Mouse (Mus musculus) E14TG2a.4 (cell line): ENCODE measurements around the gene Amy2a5.
"Not testable (repeated sequence)": the region's sequence is repeated elsewhere in the genome, so short reads cannot be mapped to it uniquely, and the experiment has no call there.

Source experiments
- H3K27me3 ChIP-seq: 2 replicates; pipeline ENCODE4 v1.6.1; 2014; ENCODE audit warnings: low read length, control low read depth; ENCODE audit not compliant: insufficient read depth
- H3K36me3 ChIP-seq: 2 replicates; pipeline ENCODE4 v1.6.1; 2014; ENCODE audit warnings: low read length, control low read depth; ENCODE audit not compliant: insufficient read depth
- H3K4me1 ChIP-seq: replicated peaks from 2 replicates; pipeline ENCODE4 v1.6.1; 2014; ENCODE audit warnings: low read depth, low read length, control low read depth
- H3K4me3 ChIP-seq: replicated peaks from 2 replicates; pipeline ENCODE4 v1.5.1; 2014; ENCODE audit warnings: mild to moderate bottlenecking, low read length
- H3K9me3 ChIP-seq: 2 replicates; pipeline ENCODE4 v1.6.1; 2014; ENCODE audit warnings: low read length, control low read depth
- CTCF ChIP-seq: conservative IDR thresholded peaks from 2 replicates; pipeline ENCODE4 v1.5.1; 2014; ENCODE audit warnings: low read length
- NANOG ChIP-seq: IDR thresholded peaks from 2 replicates; pipeline ENCODE4 v1.6.1; 2014; ENCODE audit warnings: borderline replicate concordance, low read length, mixed read lengths
- POU5F1 ChIP-seq: IDR thresholded peaks from 2 replicates; pipeline ENCODE4 v1.6.1; 2014; ENCODE audit warnings: low read length, borderline replicate concordance

Gene Amy2a5

GRCm38 (mm10) chr3:113258737-113259136 lies at the start of gene Amy2a5:
TSS of gene Amy2a5 (minus strand) at chr3:113258837.
- not testable (repeated sequence) for H3K4me3 ChIP-seq, H3K36me3 ChIP-seq, H3K4me1 ChIP-seq, H3K27me3 ChIP-seq, H3K9me3 ChIP-seq

- not testable (repeated sequence) for H3K27me3 ChIP-seq, H3K4me1 ChIP-seq, H3K9me3 ChIP-seq, H3K4me3 ChIP-seq, H3K36me3 ChIP-seq
Measured at GRCm38 (mm10) chr3:113291349-113291748, 32.7 kb upstream of the Amy2a5 start, which contains the start of gene Amy2a4. TSS of gene Amy2a4 (minus strand) at chr3:113291449.

DNA sequence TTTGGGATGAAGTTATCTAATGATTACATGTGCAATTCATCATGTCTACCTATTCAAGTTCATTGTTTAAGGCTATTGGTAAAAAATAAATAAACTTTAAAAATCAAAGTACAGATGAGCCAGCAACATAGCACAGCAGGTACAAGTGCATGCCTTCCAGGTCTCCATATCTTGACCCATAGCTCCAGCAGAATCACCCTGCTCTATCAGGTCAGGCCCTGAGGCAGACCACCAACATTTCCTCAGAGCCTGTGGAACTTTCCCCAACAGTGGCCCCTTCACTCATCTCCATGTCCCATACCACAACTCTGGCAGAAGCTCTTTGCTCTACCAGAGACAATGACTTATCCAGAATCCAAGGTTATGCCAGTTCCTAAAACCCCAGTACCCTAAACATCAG lies 21.6 kb upstream of the Amy2a5 start:
- not testable (repeated sequence) for H3K27me3 ChIP-seq, H3K4me3 ChIP-seq, H3K36me3 ChIP-seq, H3K4me1 ChIP-seq, H3K9me3 ChIP-seq

GRCm38 (mm10) chr3:113279586-113279985 lies 20.9 kb upstream of the Amy2a5 start:
- not testable (repeated sequence) for H3K4me1 ChIP-seq, H3K36me3 ChIP-seq, H3K4me3 ChIP-seq, H3K27me3 ChIP-seq, H3K9me3 ChIP-seq

DNA sequence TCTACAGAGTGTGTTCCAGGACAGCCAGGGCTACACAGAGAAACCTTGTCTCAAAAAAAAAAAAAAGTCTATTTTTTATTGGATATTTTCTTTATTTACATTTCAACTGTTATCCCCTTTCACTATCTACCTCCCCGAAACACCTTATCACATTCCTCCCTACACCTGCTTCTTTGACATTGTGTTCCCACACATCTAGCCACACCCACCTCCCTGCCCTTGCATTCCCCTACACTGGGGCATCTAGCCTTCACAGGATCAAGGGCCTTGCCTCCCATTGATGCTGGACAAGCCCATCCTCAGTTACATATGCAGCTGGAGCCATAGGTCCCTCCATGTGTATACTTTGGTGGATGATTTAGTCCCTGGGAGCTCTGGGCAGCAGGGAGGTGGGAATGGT lies 31.5 kb downstream of the Amy2a5 start:
- no peaks in the 10 kb centered on the region for H3K36me3 ChIP-seq
- no peaks in the 10 kb centered on the region for H3K4me1 ChIP-seq
- H3K4me3 ChIP-seq, result no peak overlapping the region
- H3K27me3 ChIP-seq, result no peaks in the 10 kb centered on the region
- TF ChIP-seq CTCF, result no peak
- TF ChIP-seq NANOG, result no peak
- TF ChIP-seq POU5F1, result no peak
- H3K9me3 ChIP-seq, result peaks cover 17% of the 10 kb centered on the region
